Mouse (Mus musculus) cerebellum, adult 2 months (tissue): ENCODE measurements around the gene 1700024P04Rik.

Experiments used
- CTCF ChIP-seq: fragments of 200-500 bp; IDR thresholded peaks from 2 replicates; pipeline ENCODE4 v1.5.1; 2011; ENCODE audit warnings: low read depth, mild to moderate bottlenecking, control low read depth, low read length, moderate library complexity, borderline replicate concordance; ENCODE audit not compliant: insufficient read depth
- POLR2A ChIP-seq: fragments of 200-500 bp; IDR thresholded peaks from 2 replicates; pipeline ENCODE4 v1.6.1; 2011; ENCODE audit warnings: low read length, control low read depth, borderline replicate concordance; ENCODE audit not compliant: insufficient read depth

DNA sequence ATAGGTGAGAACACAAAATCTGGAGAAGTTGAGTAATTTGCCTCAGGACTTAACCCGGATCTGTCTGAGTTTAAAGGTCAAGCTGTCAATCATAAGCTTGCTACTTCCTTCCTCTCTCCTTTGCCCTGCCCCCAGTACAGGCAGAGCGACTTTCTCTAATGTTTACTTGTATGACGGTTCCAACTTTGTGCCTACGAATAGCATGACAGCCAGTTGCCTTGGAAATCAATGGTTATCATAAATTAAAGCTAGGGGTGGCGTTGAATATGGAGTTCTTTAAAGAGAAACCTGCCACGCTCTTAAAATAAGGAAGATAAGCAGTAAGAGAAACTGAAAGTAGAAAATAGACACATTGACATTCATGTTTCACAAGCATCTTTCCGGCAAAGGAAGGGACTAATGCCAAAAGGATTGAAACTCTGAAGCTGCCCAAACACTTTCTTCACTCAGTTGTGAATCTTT lies 39.7 kb downstream of the 1700024P04Rik start:
- TF ChIP-seq CTCF (no peak), POLR2A (no peak)
